Mouse (Mus musculus): Measurements from ENCODE around the gene Tbxas1.

Gene Tbxas1

GRCm38 (mm10) chr6:38956641-38957040 lies 81.4 kb downstream of the Tbxas1 start:
- in situ Hi-C loops (cut with MseI, MboI), result no loop called here

- in situ Hi-C loops (cut with MseI, MboI), result no loop called here
These were observed 82.0 kb downstream of the Tbxas1 start for GRCm38 (mm10) chr6:38957246-38957645.

DNA sequence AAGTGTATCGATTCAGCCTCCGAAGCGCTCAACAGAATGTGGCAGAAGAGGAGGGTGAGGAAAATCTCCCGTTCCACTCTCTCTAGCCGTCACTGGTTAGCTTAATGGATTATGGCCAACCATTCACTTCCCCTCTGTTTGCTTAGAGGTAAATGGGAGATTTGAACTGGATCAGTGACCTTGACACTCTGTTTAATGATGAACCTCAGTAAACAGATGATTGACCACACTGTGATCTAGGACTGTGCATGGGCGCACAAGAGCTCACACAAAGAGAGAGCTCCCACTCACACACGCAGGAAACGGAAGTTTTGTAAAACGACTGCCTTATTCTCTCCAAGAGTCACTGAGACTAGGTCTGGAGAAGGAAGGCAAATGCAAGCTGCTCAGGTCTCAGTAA lies 84.3 kb downstream of the Tbxas1 start:
- in situ Hi-C loops (cut with MseI, MboI), result no loop called here

DNA sequence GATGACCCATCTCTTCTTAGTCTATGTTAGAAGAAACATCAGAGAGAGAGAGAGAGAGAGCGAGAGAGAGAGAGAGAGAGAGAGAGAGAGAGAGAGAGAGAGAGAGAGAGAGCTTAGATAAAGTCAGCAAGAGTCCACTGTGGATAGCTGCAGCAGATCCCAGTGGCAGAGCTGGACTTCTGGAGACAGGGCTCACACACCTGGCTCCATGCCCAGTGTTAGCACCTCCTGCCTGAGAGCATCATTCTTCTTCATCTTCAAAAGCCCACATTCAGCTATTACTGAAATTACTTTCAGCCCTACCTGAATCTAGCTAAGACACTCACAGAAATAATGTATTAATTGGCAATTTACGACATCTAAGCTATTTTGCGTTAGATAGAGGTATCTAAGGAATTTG lies 85.2 kb downstream of the Tbxas1 start:
- in situ Hi-C loops (cut with MseI, MboI), result no loop called here

DNA sequence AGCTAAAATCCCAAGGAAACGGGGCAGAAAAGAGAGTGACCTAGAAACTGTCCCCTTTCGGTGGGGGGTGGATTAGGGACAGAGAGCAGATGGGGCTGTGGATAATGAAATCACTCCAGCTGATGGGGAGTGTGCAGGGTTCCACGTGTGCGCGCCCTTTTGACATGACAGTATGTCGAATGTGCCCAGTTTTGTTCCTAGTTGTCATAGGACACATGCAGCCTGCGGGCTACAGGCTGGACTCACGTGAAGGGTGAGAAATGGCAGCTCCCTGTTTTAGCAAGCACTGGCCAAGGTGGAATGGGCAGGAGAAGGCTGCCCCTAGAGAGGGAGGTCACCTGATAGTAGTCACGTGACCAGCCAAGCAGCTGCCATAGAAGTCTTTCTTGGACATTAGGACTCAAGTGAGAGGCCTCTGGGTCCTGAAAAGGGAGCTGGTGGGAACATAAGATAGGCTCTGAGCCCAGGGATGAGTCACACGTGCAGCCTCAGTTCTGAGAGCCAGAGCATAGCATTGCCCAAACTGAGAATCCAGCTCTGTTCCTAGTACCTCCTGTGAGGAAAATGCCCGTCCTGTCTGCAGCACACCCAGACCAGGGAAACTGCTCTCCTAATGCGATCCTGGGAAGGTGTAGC lies 85.7 kb downstream of the Tbxas1 start:
- in situ Hi-C loops (cut with MseI, MboI), result no loop called here

DNA sequence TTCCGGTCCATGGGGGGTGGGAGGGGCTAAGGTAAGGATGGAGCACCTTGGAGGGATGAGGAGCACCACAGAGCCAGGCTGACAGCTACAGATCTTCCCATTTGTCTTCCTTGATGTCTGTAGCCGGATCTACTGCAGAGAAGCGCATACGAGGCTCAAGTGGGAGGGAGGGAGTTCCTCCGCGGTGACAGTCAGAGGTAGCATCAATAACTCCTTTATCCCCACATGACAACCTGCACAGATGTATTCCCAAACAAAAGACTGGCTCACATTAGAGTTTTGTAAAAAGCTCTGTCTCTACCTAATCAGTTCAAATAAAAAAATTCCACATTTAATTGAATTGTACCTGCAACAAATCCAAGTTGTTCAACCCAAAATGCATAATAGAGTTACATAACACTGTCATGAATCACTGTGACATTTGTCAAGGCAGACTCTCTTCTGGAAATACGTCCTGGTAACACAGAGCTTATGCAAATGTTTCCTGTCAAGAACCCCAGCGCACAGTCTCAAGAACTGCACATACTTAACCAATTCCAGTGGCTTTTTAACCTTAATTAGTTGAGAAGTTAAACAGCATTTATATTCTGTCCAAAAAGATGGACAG lies 86.3 kb downstream of the Tbxas1 start:
- in situ Hi-C loops (cut with MseI, MboI), result no loop called here

- in situ Hi-C loops (cut with MseI, MboI), result no loop called here
These were observed 91.6 kb downstream of the Tbxas1 start for GRCm38 (mm10) chr6:38966839-38967238.

- in situ Hi-C loops (cut with MseI, MboI), result no loop called here
These were observed 92.1 kb downstream of the Tbxas1 start for GRCm38 (mm10) chr6:38967288-38967687.

GRCm38 (mm10) chr6:38967988-38968387 lies 92.8 kb downstream of the Tbxas1 start:
- in situ Hi-C loops (cut with MseI, MboI), result no loop called here

- in situ Hi-C loops (cut with MseI, MboI), result no loop called here
These were observed 94.9 kb downstream of the Tbxas1 start for GRCm38 (mm10) chr6:38969944-38970740.

GRCm38 (mm10) chr6:38970759-38971158 lies 95.6 kb downstream of the Tbxas1 start:
- in situ Hi-C loops (cut with MseI, MboI), result no loop called here

DNA sequence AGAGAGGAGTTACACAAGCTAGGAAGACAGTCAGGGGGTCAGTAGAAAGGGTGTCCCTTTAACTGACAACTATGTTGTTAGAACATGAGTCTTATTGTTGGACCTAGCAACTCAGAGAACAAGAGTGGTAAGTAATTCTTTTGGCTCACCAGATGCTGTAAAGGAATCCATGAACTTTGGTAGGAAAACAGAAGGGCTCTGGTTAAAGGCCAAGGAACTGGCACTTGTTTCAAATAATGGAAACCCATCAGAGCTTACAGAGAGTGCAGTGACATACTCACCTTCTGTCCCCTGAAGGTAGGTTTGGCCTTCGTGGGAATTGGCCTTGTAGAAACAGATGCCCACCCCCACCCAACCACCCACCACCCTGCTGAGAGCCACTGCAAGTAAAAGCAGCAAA lies 97.6 kb downstream of the Tbxas1 start:
- in situ Hi-C loops (cut with MseI, MboI), result no loop called here

DNA sequence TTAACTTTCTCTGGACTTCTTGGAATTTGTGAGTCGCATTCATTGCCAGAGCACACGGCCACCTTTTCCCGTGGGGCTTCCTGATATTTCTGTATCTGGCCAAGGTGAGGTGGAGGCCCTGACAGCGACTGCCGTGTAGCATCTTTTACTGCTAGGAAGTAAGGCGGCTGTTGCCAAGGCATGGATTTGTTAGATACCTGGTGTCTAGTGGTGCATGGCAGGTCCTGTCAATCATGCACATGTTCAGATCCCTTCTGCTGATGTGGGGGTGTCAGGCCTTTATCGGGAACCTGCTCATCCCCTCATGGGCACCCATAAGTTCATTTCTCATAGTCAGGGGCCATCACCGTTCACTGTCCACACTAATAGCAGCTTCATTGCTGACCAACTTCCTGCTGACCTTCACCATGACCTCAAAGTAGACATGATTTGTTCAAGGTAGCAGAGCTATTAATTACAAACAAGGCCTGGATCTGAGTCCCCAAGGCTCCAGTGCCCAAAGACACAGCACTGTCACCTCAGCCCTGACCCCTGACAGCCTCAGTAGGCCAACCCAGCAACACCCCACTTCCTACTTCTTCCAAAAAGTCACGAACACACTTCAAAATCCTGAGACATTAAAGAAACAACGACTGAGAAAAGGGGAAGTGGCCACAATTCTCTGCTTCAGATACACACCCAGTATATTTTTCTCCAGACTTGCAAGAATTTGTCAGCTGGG lies 98.4 kb downstream of the Tbxas1 start:
- in situ Hi-C loops (cut with MseI, MboI), result no loop called here

GRCm38 (mm10) chr6:38974162-38974525 lies 98.9 kb downstream of the Tbxas1 start:
- in situ Hi-C loops (cut with MseI, MboI), result no loop called here

- in situ Hi-C loops (cut with MseI, MboI), result no loop called here
These were observed 99.5 kb downstream of the Tbxas1 start for GRCm38 (mm10) chr6:38974536-38975268.

- in situ Hi-C loops (cut with MseI, MboI), result no loop called here
These were observed 100.7 kb downstream of the Tbxas1 start for GRCm38 (mm10) chr6:38975866-38976265.

- in situ Hi-C loops (cut with MseI, MboI), result no loop called here
These were observed 101.2 kb downstream of the Tbxas1 start for GRCm38 (mm10) chr6:38976355-38976754.

GRCm38 (mm10) chr6:38980921-38981715 lies 105.9 kb downstream of the Tbxas1 start:
- in situ Hi-C loops (cut with MseI, MboI), result no loop called here

- in situ Hi-C loops (cut with MseI, MboI), result no loop called here
These were observed 106.9 kb downstream of the Tbxas1 start for GRCm38 (mm10) chr6:38982071-38982470.

GRCm38 (mm10) chr6:38982656-38983055 lies 107.5 kb downstream of the Tbxas1 start:
- in situ Hi-C loops (cut with MseI, MboI), result no loop called here

GRCm38 (mm10) chr6:38983060-38983459 lies 107.9 kb downstream of the Tbxas1 start:
- in situ Hi-C loops (cut with MseI, MboI), result no loop called here

Measured in mouse trophoblast stem cell (cell line).